Mouse (Mus musculus) ES-E14 (cell line): ENCODE measurements around the gene Mgrn1. TPM values are rescaled to one million over a fixed set of nuclear protein-coding genes. Genes with fewer than 3 reads are reported as not detected.

ENCODE experiments used
- DNase-seq: peaks from one replicate; pipeline ENCODE4 v3.0.0-alpha.2; 2013; ENCODE audit warnings: low read depth, low spot score
- H3K27ac ChIP-seq: 2 replicates; pipeline ENCODE4 v1.5.1; 2012; ENCODE audit warnings: low read depth, mild to moderate bottlenecking, low read length, moderate library complexity, mixed read lengths; ENCODE audit not compliant: poor library complexity, insufficient read depth, severe bottlenecking
- H3K36me3 ChIP-seq: 2 replicates; pipeline ENCODE4 v1.6.1; 2012; ENCODE audit warnings: mild to moderate bottlenecking, low read length, moderate library complexity, mixed read lengths; ENCODE audit not compliant: control insufficient read depth, poor library complexity, insufficient read depth, severe bottlenecking
- H3K4me1 ChIP-seq, 2 experiments: fragments of 150-350 bp in 1 of 2; sonication (generic) in 1 of 2; 2 replicates each; pipeline ENCODE4 v1.6.1; 2012; ENCODE audit warnings: low read length in 2 of 2, mild to moderate bottlenecking in 1 of 2, mixed read lengths in 1 of 2; ENCODE audit not compliant: control insufficient read depth in 2 of 2, insufficient read depth in 2 of 2, poor library complexity in 1 of 2
- H3K4me3 ChIP-seq, 2 experiments: fragments of 150-350 bp in 1 of 2; sonication (generic) in 1 of 2; 2 replicates each; pipeline ENCODE4 v1.5.1; 2012; ENCODE audit warnings: low read length in 2 of 2, low read depth in 1 of 2, mild to moderate bottlenecking in 1 of 2, mixed read lengths in 1 of 2; ENCODE audit not compliant: insufficient read depth in 1 of 2, poor library complexity in 1 of 2, severe bottlenecking in 1 of 2
- H3K9ac ChIP-seq: 2 replicates; pipeline ENCODE4 v1.6.1; 2012; ENCODE audit warnings: low read depth, mild to moderate bottlenecking, low read length, mixed read lengths; ENCODE audit not compliant: poor library complexity, insufficient read depth, severe bottlenecking
- H3K9me3 ChIP-seq: fragments of 150-350 bp; sonication (generic); 2 replicates; pipeline ENCODE4 v1.6.1; 2012; ENCODE audit warnings: low read depth, mild to moderate bottlenecking, low read length; ENCODE audit not compliant: control insufficient read depth, insufficient read depth
- CHD2 ChIP-seq: IDR thresholded peaks from 2 replicates; pipeline ENCODE4 v1.6.1; 2014; ENCODE audit warnings: mild to moderate bottlenecking, low read depth, low read length, inconsistent platforms
- HCFC1 ChIP-seq: IDR thresholded peaks from 2 replicates; pipeline ENCODE4 v1.6.1; 2012; ENCODE audit warnings: low read length, inconsistent platforms, borderline replicate concordance; ENCODE audit not compliant: insufficient read depth
- MAFK ChIP-seq: IDR thresholded peaks from 2 replicates; pipeline ENCODE4 v1.6.1; 2014; ENCODE audit warnings: mild to moderate bottlenecking, low read depth, low read length, inconsistent platforms; ENCODE audit not compliant: insufficient read depth
- ZC3H11A ChIP-seq: IDR thresholded peaks from 2 replicates; pipeline ENCODE4 v1.6.1; 2012; ENCODE audit warnings: low read depth, mild to moderate bottlenecking, inconsistent platforms, low read length, borderline replicate concordance
- ZNF384 ChIP-seq: IDR thresholded peaks from 2 replicates; pipeline ENCODE4 v1.6.1; 2012; ENCODE audit warnings: low read depth, low read length, inconsistent platforms
- in situ Hi-C, 2 experiments: fragments of 600-800 bp; cut with MboI; formaldehyde crosslinking; loops; one replicate each; pipeline ENCODE4 v1.15.1; 2025; ENCODE audit warnings: low sequenced_read_pairs in 2 of 2, inconsistent platforms in 1 of 2; ENCODE audit not compliant: unreplicated experiment in 2 of 2
- total RNA-seq: library from RNA; depleted of rRNA; stranded (reverse); fragments of 300-350 nt; gene quantifications from 2 replicates; pipeline ENCODE4 v1.2.3, GENCODE M21; 2012

Gene Mgrn1
- total RNA-seq, 1 experiment: 24.0 TPM

DNA sequence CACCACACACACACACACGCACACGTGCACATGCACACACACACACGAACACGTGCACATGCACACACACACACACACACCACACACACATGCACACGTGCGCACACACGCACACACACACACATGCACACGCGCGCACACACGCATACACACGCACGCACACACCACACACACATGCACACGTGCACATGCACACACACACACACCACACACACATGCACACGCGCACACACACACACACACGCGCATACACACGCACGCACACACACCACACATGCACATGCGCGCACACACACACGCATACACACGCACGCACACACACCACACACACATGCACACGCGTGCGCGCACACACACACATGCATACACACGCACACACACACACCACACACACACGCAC lies 49.4 kb downstream of the Mgrn1 start:
- peaks cover 24% of the 10 kb centered on the region; the same call in 1 of the 2 replicates for H3K36me3 ChIP-seq
- no peak overlapping the region for H3K4me3 ChIP-seq
- H3K9me3 ChIP-seq: no peaks in the 10 kb centered on the region
- H3K27ac ChIP-seq: no peak overlapping the region
- H3K4me1 ChIP-seq: peaks cover 4 to 6% of the 10 kb centered on the region in 2 experiments; a peak in 3 of 4 replicates
- TF ChIP-seq HCFC1: no peak
- TF ChIP-seq ZNF384: no peak
- no peak for TF ChIP-seq MAFK
- no peak for TF ChIP-seq CHD2
- in situ Hi-C loops: no loop called here
- DNase-seq: no peak
- H3K9ac ChIP-seq: no peak overlapping the region

DNA sequence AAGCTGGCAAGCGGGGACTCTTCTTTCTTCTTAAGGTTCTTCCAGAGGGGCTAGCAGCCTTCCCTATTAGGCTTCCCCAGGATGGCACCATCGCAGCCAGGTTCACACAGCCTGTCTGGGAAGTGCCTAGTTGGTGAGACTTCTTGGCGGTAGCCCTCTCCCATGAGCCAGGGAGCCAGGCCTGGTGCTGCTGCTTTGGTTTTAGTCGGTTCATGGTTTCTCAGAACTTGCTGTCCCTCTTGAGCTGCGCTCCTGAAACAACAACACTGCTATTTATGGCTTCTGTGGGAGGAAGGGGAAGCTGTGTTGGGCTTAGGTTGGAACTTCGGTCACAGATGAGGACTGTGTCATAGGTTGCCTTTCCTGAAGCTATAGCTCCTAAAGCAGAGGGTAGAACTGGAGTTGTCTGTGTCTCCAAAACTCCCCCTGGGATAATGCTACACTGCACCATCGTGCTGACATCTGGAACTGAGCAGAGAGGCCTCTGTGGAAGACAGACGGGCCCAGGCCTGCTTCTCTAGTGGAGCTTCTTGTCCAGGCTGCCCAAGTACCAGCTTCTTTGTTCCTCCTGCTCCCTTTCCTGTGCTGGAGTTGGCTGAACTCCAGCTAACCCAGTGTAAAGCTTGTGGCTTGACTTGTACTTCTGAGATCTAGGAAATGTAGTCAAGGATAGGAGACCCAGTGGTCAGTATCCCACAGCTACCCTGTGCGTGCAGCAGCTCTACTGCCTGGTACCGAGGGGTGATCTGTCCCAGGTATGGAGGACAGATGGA lies 50.1 kb downstream of the Mgrn1 start:
- Histone ChIP-seq H3K36me3 (peaks cover 28% of the 10 kb centered on the region), H3K27ac (no peak overlapping the region), H3K4me1 (peaks cover 4 to 6% of the 10 kb centered on the region in 2 experiments; a peak in 3 of 4 replicates), H3K4me3 (no peak overlapping the region), H3K9ac (no peak overlapping the region), H3K9me3 (no peaks in the 10 kb centered on the region)
- in situ Hi-C loops: no loop called here
- DNase-seq: no peak
- TF ChIP-seq HCFC1 (no peak), CHD2 (no peak), ZNF384 (no peak)

DNA sequence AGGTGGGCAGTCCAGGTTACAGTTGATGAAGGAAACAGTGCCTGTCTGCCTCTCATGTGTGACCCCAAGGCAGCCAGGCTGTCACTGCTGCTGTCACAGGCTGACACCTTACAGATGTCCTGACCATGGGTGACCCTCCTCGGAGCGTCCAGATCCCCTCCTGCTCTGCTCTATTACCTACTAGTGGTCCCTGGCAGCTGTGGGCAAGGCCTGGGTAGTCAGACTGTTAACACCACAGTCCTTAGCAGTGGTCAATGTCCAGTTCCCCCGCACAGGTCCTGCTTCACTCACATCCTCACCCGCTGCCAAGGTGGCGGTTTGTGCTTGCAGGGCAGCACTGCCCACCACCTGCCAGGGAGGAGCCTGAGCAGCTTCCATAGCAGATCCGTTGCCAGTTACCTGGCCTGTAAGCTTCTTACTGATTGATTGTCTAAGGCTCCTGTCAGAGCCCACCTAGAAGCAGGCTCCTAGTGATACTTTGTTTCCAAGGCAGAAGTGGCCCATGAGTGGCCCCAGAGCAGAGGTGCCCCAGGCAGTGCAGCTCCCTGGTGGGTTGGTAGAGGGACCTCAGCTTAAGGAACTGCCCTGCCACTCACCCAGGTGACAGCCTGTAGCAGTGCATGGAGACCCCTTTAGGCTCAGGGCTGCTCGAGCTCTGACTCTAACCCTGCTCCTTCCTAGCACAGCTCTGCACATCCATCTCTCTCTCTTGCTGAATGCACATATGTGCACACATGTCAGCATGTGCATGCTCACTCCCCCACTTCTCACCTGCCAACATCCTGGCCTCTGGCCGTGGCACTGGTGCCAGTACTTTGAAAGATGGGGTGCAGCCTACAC lies 51.5 kb downstream of the Mgrn1 start:
- H3K4me1 ChIP-seq: peaks cover 4 to 6% of the 10 kb centered on the region in 2 experiments; a peak in 3 of 4 replicates
- in situ Hi-C loops: no loop called here
- TF ChIP-seq ZNF384: no peak
- TF ChIP-seq ZC3H11A: no peak
- TF ChIP-seq HCFC1: no peak
- TF ChIP-seq MAFK: no peak
- TF ChIP-seq CHD2: no peak
- H3K36me3 ChIP-seq: peaks cover 34% of the 10 kb centered on the region
- no peak overlapping the region for H3K4me3 ChIP-seq
- H3K9ac ChIP-seq: no peak overlapping the region
- no peak for DNase-seq
- H3K27ac ChIP-seq: no peak overlapping the region
- no peaks in the 10 kb centered on the region for H3K9me3 ChIP-seq

DNA sequence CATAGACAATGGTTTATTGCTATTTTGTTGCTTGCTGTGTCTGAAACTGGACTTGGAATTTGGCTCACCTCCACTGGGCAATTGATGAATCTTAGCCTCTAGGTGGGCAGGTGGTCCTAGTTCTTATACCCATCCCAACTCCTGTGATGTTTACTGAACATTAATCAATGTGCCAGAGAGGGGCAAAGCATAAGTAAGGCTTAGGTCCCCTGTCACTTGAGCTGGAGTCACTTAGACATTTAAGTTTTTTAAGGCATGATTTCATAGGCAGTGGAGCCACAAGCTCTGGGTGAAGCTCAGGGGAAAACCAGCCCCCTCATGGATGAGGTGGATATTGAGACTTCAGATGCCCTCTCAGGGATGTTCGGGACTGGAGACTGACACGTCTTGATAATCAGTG lies 52.4 kb downstream of the Mgrn1 start, which contains the start of gene Nudt16l1:
Nudt16l1 (plus strand) TSS at position 301 of the 400 bp plus-strand sequence.
- Histone ChIP-seq H3K36me3 (peaks cover 36% of the 10 kb centered on the region), H3K4me3 (peak within 1 kb of the TSS; percentile 84 to 93), H3K4me1 (peaks cover 4 to 6% of the 10 kb centered on the region in 2 experiments; a peak in 3 of 4 replicates), H3K27ac (peak within 1 kb of the TSS; percentile 42; the same call in 1 of the 2 replicates), H3K9ac (peak within 1 kb of the TSS; percentile 90), H3K9me3 (no peaks in the 10 kb centered on the region)
- no peak for TF ChIP-seq ZNF384
- TF ChIP-seq MAFK: no peak
- TF ChIP-seq CHD2: no peak
- no peak for TF ChIP-seq HCFC1
- in situ Hi-C loops: no loop called here
- DNase-seq: no peak
